Mouse (Mus musculus) midbrain, embryonic 16.5 days (tissue): Measurements from ENCODE around the gene Actn4. TPM values are rescaled to one million over a fixed set of nuclear protein-coding genes. Genes with fewer than 3 reads are reported as not detected.

Source experiments
- ATAC-seq: fragments of 200-750 bp; cut with Nextera tagmentation; 2 replicates; pipeline ENCODE4 v1.8.0; 2017; ENCODE audit warnings: moderate TSS enrichment
- H3K27ac ChIP-seq: fragments of 300-500 bp; sonication (generic); 2 replicates; pipeline ENCODE4 v1.5.1; 2014; ENCODE audit warnings: mild to moderate bottlenecking, low read length, mixed read lengths
- H3K27me3 ChIP-seq: fragments of 300-500 bp; sonication (generic); 2 replicates; pipeline ENCODE4 v1.6.1; 2014; ENCODE audit warnings: low read depth, low read length, mixed read lengths; ENCODE audit not compliant: control insufficient read depth, insufficient read depth
- H3K36me3 ChIP-seq: fragments of 300-500 bp; sonication (generic); 2 replicates; pipeline ENCODE4 v1.6.1; 2014; ENCODE audit warnings: mild to moderate bottlenecking, low read length, moderate library complexity, mixed read lengths; ENCODE audit not compliant: control insufficient read depth, insufficient read depth
- H3K4me1 ChIP-seq: fragments of 300-500 bp; sonication (generic); 2 replicates; pipeline ENCODE4 v1.6.1; 2014; ENCODE audit warnings: mild to moderate bottlenecking, low read length, mixed read lengths; ENCODE audit not compliant: control insufficient read depth, insufficient read depth
- H3K4me2 ChIP-seq: fragments of 300-500 bp; sonication (generic); 2 replicates; pipeline ENCODE4 v1.6.1; 2014; ENCODE audit warnings: mild to moderate bottlenecking, low read length, mixed read lengths
- H3K4me3 ChIP-seq: fragments of 300-500 bp; sonication (generic); 2 replicates; pipeline ENCODE4 v1.5.1; 2014; ENCODE audit warnings: low read depth, mild to moderate bottlenecking, low read length, moderate library complexity, mixed read lengths
- H3K9ac ChIP-seq: fragments of 300-500 bp; sonication (generic); 2 replicates; pipeline ENCODE4 v1.6.1; 2014; ENCODE audit warnings: low read depth, low read length, mixed read lengths
- H3K9me3 ChIP-seq: fragments of 300-500 bp; sonication (generic); replicated peaks from 2 replicates; pipeline ENCODE4 v1.6.1; 2014; ENCODE audit warnings: mild to moderate bottlenecking, low read length, mixed read lengths; ENCODE audit not compliant: control insufficient read depth, poor library complexity, severe bottlenecking
- WGBS: fragments of 180-500 bp; shearing (Covaris S2); extraction: QIAGEN DNeasy Blood & Tissue Kit; methylation state at CpG from one replicate; pipeline ENCODE4 v1.1.7; 2014; 5-methylcytosine and 5-hydroxymethylcytosine counted together
- polyA plus RNA-seq: library from polyadenylated mRNA; unstranded; fragments of >200 nt; fragmentation: Nextera tagmentation; extraction: Ambion mirVana; gene quantifications from 2 replicates; pipeline ENCODE4 v1.2.1, GENCODE M21; 2015

Actn4 gene
- polyA plus RNA-seq, 1 experiment from 2014 or later = 132 TPM

- H3K9ac ChIP-seq = no peak overlapping the region
- no peak for ATAC-seq
- no peaks in the 10 kb centered on the region for H3K9me3 ChIP-seq
- no peak overlapping the region for H3K4me3 ChIP-seq
- H3K36me3 ChIP-seq = no peaks in the 10 kb centered on the region
- no peaks in the 10 kb centered on the region for H3K27me3 ChIP-seq
- no peak overlapping the region for H3K4me2 ChIP-seq
- H3K4me1 ChIP-seq = no peaks in the 10 kb centered on the region
- 53% methylated on average over 13 of the region's 14 CpGs for WGBS
- no peak overlapping the region for H3K27ac ChIP-seq
Observed at GRCm38 (mm10) chr7:28990766-28991273, 28.7 kb upstream of the Actn4 start.

GRCm38 (mm10) chr7:28985207-28985606 is 23.1 kb upstream of the Actn4 start:
- H3K9me3 ChIP-seq = no peaks in the 10 kb centered on the region
- H3K36me3 ChIP-seq = no peaks in the 10 kb centered on the region
- H3K27me3 ChIP-seq = no peaks in the 10 kb centered on the region
- no peak overlapping the region for H3K4me3 ChIP-seq
- no peak overlapping the region for H3K27ac ChIP-seq
- H3K9ac ChIP-seq = no peak overlapping the region
- ATAC-seq = no peak
- no peak overlapping the region for H3K4me2 ChIP-seq
- WGBS = 90% methylated on average over 7 of the region's 7 CpGs
- peaks cover 17% of the 10 kb centered on the region for H3K4me1 ChIP-seq

GRCm38 (mm10) chr7:28984452-28984851 is 22.3 kb upstream of the Actn4 start:
- no peak overlapping the region for H3K27ac ChIP-seq
- H3K36me3 ChIP-seq = no peaks in the 10 kb centered on the region
- no peak overlapping the region for H3K4me3 ChIP-seq
- H3K4me2 ChIP-seq = no peak overlapping the region
- no peaks in the 10 kb centered on the region for H3K27me3 ChIP-seq
- H3K9ac ChIP-seq = no peak overlapping the region
- H3K9me3 ChIP-seq = no peaks in the 10 kb centered on the region
- ATAC-seq = no peak
- WGBS = 93% methylated on average over 1 of the region's 1 CpGs
- H3K4me1 ChIP-seq = peaks cover 17% of the 10 kb centered on the region

- H3K9me3 ChIP-seq = no peaks in the 10 kb centered on the region
- H3K9ac ChIP-seq = no peak overlapping the region
- H3K36me3 ChIP-seq = no peaks in the 10 kb centered on the region
- WGBS = 71% methylated on average over 4 of the region's 4 CpGs
- peaks cover 17% of the 10 kb centered on the region for H3K4me1 ChIP-seq
- no peak for ATAC-seq
- H3K4me3 ChIP-seq = no peak overlapping the region
- H3K4me2 ChIP-seq = no peak overlapping the region
- no peaks in the 10 kb centered on the region for H3K27me3 ChIP-seq
- no peak overlapping the region for H3K27ac ChIP-seq
Observed at GRCm38 (mm10) chr7:28983849-28984248, 21.7 kb upstream of the Actn4 start.

- H3K9me3 ChIP-seq = no peaks in the 10 kb centered on the region
- H3K4me3 ChIP-seq = no peak overlapping the region
- no peak overlapping the region for H3K27ac ChIP-seq
- ATAC-seq = no peak
- H3K36me3 ChIP-seq = peaks cover 3% of the 10 kb centered on the region; the same call in 1 of the 2 replicates
- WGBS = 73% methylated on average over 11 of the region's 11 CpGs
- no peak overlapping the region for H3K4me2 ChIP-seq
- no peaks in the 10 kb centered on the region for H3K27me3 ChIP-seq
- H3K4me1 ChIP-seq = peaks cover 17% of the 10 kb centered on the region
- H3K9ac ChIP-seq = no peak overlapping the region
Observed at GRCm38 (mm10) chr7:28983141-28983564, 21.0 kb upstream of the Actn4 start.

- peak; percentile 79 for ATAC-seq
- H3K4me3 ChIP-seq = peak overlapping the region; percentile 42
- H3K27me3 ChIP-seq = no peaks in the 10 kb centered on the region
- H3K4me1 ChIP-seq = peaks cover 17% of the 10 kb centered on the region
- H3K9me3 ChIP-seq = no peaks in the 10 kb centered on the region
- peak overlapping the region; percentile 64 for H3K9ac ChIP-seq
- H3K27ac ChIP-seq = peak overlapping the region; percentile 77
- peaks cover 8% of the 10 kb centered on the region; the same call in 1 of the 2 replicates for H3K36me3 ChIP-seq
- 19% methylated on average over 19 of the region's 19 CpGs for WGBS
- H3K4me2 ChIP-seq = peak overlapping the region; percentile 87
Observed at GRCm38 (mm10) chr7:28982274-28983013, 20.3 kb upstream of the Actn4 start.

GRCm38 (mm10) chr7:28981651-28982273 is 19.6 kb upstream of the Actn4 start, which contains the start of the genes Eif3k and Map4k1:
Gene Eif3k (minus strand): TSS chr7:28981864.
Gene Map4k1 (plus strand): TSS chr7:28982050.
- H3K4me2 ChIP-seq = peak within 1 kb of the TSS; percentile 99
- under 1% methylated on average over 34 of the region's 36 CpGs for WGBS
- peak within 1 kb of the TSS; percentile 77 for H3K27ac ChIP-seq
- peaks cover 11% of the 10 kb centered on the region; the same call in 1 of the 2 replicates for H3K36me3 ChIP-seq
- no peaks in the 10 kb centered on the region for H3K9me3 ChIP-seq
- peak within 1 kb of the TSS; percentile 79 for H3K9ac ChIP-seq
- peaks cover 17% of the 10 kb centered on the region for H3K4me1 ChIP-seq
- peak within 1 kb of the TSS; percentile 77 for H3K4me3 ChIP-seq
- ATAC-seq = peak; percentile 97
- H3K27me3 ChIP-seq = no peaks in the 10 kb centered on the region

GRCm38 (mm10) chr7:28977556-28977955 is 15.4 kb upstream of the Actn4 start:
- Histone ChIP-seq H3K27ac (no peak overlapping the region), H3K9me3 (no peaks in the 10 kb centered on the region), H3K4me2 (no peak overlapping the region), H3K36me3 (peaks cover 16% of the 10 kb centered on the region), H3K9ac (no peak overlapping the region), H3K27me3 (no peaks in the 10 kb centered on the region), H3K4me1 (peaks cover 13% of the 10 kb centered on the region), H3K4me3 (no peak overlapping the region)
- WGBS = 92% methylated on average over 9 of the region's 9 CpGs
- no peak for ATAC-seq

GRCm38 (mm10) chr7:28973025-28973424 is 10.9 kb upstream of the Actn4 start:
- Histone ChIP-seq H3K4me2 (no peak overlapping the region), H3K9ac (no peak overlapping the region), H3K27ac (no peak overlapping the region), H3K27me3 (no peaks in the 10 kb centered on the region), H3K9me3 (no peaks in the 10 kb centered on the region), H3K36me3 (peaks cover 16% of the 10 kb centered on the region), H3K4me1 (no peaks in the 10 kb centered on the region), H3K4me3 (no peak overlapping the region)
- 87% methylated on average over 8 of the region's 8 CpGs for WGBS
- ATAC-seq = no peak
